Mouse (Mus musculus) v-Abl transformed pro-B cells (cell line): ENCODE results near the gene Tpm1.

ENCODE experiments used
- in situ Hi-C, 2 experiments: fragments of 400-800 bp; cut with MboI; formaldehyde crosslinking; loops; one replicate each; pipeline ENCODE4 v1.15.1; 2025; ENCODE audit not compliant: unreplicated experiment in 2 of 2

The Tpm1 gene

DNA sequence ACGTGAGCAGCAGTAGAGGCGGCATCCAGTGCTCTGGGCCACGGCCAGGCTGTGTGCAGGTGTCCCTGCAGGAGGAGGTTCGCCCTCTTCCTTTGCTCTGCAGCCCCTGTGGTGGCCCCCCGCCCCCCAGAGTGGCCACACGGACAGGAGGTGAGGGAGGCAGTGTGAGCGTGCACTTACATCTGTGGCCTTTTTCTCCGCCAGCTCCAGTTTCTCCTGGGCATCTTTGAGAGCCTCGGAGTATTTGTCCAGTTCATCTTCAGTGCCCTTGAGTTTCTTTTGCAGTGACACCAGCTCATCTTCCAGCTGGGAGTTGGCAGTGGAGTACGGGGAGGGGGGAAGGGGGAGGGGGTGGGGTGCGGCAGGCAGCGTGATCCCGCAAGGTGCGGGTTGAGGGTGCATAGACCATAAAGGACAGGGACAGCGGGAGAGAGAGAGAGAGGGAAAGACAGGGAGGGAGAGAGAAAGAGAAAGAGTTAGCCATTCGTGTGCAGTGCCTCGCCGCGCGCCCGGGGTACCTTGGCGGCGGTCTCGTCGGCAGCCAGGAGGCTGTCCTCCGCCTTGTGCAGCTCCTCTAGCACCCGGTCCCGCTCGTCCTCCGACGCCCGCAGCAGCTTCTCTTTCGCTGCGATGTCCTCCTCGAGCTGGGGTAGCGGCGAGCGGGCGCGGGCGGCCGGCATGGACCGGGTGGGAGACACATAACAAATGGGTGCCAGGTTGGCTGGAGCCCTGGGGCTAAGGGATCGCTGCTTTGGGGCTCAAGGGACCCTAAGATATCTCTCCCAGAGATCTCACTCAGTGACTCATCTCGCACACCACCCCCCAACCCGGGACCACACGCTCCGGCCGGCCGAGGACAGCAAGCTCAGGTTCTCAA is 1.4 kb downstream of the Tpm1 start:
- in situ Hi-C loops = loop anchor here in 1 of 2 experiments (5.0 kb wide), 1 partner anchor 749 kb away; no protein-coding TSS in a partner anchor

DNA sequence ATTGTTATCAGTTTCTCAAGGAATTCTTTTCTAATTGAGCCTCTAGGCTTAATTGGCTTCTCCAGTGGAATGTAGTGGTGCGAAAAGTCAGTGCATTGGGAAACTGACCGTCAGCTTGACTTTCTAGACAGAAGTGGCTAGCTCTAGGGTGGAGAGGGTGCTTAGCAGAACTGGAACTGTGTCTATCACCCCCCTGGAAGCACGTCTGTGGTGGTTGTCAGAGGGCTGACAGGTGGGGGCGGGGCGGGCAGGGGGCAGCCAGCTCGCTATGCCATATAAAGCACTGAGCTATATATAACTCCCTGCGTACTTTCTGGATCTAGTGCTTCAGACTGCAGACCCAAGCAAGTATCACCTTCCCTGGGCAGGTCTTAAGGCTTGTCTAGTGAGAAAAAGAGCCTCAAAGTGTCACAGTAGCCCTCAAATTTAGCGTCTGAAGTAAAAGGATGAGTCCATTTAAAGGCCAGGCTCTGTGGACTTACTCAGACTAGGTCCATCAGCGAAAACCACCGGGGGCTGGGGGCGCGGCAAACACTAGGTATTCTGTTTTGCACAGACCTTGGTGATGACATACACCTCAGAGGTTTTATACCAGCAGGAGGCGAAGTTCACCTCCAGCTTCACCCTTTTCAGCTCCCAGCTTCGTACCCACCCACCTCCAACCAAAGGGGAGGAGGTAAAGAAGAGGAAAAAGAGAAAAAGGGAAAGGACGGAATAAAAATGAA is 2.2 kb downstream of the Tpm1 start:
- in situ Hi-C loops = loop anchor here in 1 of 2 experiments (5.0 kb wide), 1 partner anchor 750 kb away; no protein-coding TSS in a partner anchor

DNA sequence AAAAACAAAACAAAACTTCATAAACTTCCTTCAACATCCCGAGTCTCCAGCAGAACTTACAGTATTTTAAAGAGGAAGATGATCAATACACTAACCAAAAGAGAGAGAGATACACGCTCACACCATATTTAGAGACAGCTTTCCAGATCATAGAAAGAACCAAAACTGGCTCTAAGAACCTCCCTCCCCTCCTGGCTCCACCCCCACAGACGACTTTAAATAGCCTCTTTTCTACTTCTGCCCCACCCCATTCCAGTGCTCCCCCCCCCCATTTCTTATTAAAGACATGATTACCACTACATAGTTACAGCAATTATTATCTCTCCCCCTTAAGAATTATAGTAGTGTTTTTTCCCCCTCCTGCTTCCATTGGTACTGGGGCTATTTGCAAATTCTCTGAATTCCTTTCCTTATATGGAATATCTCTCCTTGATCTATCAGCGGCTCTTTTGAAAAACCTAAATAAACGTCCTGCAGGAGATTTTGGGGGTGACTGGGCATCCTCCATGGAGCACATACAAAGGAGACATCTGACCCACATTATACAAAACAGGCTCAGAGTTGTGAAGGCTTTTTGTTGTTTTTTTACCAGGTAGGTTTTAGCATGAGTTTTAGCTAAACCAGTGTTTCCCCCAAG is 3.1 kb downstream of the Tpm1 start:
- in situ Hi-C loops = loop anchor here in 1 of 2 experiments (5.0 kb wide), 1 partner anchor 751 kb away; no protein-coding TSS in a partner anchor

DNA sequence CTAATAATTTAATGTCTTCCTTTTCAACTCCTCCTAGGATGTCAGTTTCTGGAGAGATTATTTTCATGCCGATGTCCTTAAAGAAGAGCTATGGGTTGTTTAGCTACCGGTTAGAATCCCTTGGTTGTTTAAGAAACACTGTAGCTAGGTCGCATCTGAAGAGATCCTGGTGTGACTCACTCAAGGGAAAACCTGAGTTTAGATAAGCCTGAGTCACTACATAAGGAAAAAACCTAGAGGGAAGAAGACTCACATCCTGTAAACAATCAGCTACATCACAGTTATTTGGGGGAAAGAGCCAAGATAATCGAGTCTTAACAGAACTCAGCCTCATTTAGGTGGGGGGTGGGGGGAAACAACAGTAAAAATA is 3.9 kb downstream of the Tpm1 start:
- in situ Hi-C loops = loop anchor here in 1 of 2 experiments (5.0 kb wide), 1 partner anchor 752 kb away; no protein-coding TSS in a partner anchor

DNA sequence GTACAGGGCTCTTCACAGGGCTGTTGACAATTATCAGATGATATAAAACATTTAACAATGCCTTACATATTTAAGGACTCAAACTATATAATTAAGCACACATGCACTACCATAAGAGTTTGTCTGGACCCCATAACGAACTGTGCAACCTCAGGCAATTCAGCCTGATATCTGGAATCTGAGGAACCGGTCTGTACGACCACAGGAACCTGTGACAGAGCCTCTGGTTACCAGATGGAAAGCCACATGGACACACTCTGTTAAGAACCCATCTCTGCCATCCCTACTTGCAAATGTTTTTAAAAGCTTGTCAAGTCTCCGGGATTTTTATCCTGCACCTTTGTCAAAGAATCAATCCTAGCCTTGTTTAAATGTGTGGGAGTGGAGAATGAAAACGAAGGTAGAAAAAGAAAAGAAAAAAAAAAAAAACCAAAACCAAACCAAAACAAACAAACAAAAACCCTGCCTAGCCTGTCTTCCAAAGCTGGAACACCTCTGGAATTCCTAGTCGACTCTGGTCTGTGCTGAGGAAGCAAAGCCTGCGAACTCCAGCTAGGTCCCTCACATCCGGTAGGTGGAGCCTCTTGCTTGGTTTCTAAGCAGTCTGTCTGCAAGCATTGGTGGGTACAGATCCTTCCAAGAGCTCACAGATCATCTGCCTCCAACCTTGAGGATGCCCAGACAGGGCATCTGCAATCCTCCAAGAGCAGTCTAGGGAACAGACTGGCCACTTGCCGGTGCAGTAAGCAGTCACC is 4.5 kb downstream of the Tpm1 start:
- in situ Hi-C loops = loop anchor here (5.0 kb wide), 2 partner anchors 42 to 753 kb away; no protein-coding TSS in a partner anchor

DNA sequence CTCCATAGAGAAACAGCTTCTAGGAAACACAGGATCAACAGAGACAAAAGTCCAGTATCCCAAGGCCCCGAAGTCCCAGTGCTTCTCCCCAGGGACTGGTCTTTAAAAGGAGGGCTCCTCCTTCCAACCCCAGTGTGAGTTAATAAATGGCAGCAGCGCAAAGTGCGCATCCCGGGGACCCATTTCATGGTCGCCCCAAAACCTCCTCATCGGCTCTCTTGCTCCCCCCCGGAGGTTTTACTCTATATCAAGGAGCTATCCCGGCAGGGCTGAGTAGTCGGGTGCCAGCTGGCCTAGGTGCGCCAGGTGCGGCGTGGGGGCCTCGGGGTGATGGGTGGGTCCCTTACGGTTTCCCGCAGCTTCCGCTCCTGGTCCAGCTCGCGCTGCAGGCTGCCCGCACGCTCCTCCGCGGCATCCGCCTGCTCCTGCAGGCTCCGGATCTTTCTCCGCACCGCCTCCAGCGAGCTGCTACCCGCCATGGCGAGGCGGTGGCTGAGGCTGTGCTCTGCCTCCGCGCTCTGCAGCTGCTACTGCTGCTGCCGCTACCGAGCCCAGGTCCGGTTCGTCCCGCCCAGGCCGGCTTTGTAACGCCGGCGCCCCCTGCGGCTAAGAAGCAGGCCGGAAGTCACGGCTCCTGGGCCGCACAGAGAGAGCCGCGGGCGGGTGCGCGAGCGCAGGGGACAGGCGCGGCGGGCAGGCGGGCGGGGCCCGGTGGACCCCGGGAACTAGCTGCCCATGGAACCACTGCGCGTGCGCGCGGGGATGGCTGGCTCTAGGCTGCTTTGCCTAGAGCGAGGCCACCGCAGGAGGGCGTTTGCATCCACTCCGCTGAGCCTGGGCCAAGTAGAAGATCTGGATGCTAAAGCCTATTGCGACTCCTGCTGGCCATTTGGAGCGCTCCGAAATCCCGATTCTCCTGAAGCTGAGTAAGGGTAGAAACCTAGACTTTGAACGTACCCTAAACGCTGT is 5.7 kb downstream of the Tpm1 start:
- in situ Hi-C loops = loop anchor here (5.0 kb wide), 1 partner anchor 41 kb away; no protein-coding TSS in a partner anchor

DNA sequence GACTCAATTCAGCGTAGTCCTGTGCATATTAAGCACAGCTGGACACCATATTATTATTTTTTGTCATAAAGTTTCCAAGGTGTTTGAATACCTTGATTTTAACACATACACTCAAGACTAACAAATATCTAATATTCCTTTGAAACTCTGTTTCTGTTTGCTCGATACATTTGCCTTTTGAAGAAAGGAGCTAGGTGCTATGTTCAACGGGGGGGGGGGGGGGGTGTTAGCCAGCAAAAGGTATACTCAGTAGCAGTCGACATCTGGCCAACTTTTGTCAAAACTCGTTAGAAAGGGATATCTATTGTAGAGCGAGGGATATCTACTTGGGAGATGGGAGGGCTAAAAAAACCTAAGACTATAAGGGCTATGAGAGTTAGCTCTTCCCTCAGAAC is 6.4 kb downstream of the Tpm1 start:
- in situ Hi-C loops = loop anchor here (5.0 kb wide), 1 partner anchor 41 kb away; no protein-coding TSS in a partner anchor

DNA sequence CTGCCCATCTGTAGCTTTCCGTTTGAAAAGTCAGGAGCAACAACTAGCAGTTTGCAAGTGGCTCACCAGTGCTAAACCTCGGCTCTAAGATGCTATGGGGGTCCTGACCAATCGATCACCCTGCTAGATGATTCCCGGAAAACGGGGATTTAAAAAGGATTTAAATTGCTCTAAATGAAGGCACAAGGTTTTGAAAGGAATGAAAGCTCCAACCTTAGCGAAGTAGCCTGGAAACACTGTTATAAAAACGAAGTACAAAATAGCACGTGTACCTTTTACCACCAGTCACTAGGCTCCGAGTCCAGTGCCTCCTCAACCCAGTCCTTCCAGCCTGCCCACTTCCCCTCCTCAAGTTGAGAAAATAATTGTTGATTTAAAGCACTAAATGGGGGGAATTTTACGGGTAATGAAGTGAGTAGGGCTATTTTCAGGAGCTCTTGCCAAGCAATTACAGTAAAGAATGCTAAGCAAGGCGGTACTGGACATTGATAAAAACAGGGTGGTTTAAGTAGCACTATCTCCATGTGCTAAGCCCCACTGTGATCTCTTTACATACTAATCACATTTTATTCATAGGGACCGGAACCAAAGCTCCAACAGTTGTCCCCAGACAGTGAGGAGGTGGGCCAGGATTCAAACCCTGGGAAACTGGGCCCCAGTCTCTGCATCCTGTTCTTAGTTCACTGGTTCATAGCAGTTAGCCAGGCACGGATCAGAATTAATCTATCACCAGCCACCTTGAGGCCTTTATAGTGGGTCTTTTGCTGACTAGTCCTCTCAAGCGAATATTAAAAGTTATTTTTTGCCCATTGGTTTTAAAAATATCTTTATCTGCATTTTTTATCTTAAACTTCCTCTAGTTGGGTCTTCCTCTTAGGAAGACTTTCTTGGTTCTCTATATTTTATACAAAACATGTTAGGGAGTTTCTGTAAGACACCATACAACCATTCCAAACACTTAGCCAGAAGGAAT is 7.1 kb downstream of the Tpm1 start:
- in situ Hi-C loops = loop anchor here (5.0 kb wide), 1 partner anchor 40 kb away; no protein-coding TSS in a partner anchor

DNA sequence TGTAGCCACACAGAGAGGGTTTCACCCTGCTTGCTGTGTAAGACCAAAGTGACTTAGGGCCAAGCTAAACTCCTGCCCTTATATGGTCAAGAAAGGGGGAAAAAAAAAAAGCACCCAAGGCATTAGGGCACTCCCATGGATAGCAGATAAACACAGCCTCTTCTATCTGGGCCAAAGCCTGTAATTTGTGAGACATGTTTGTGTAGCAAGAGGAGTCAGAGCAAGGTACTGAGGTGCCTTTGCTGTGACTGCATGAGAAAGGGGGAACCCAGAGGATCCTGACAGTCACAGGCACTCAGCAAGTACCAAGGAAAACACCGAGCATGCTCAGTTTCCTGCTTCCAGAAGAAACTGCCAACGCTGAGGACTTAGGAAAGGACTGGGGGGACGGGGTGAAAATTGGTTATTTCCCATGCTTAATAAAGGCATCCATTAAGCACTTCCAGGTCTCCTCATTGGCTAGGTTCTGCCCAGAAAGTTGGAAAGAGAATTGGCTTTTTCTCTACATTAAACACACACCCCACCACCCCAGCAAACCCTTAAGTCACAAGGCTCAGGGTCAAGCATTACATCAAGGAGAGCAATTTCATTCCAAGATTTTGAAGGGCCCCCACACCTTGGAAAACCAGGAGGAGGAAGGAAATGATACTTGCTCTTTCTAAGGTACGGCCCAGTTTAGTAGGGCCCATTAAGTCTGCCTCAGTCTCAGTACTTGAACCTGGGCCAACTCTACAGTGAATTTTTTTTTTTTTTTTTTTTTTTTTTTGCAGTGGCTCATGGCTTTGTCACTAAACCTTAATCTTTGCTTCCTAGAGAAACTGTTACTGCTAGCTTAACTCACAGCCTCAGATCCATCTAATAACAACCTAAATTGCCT is 8.0 kb downstream of the Tpm1 start:
- in situ Hi-C loops = loop anchor here (5.0 kb wide), 1 partner anchor 39 kb away; no protein-coding TSS in a partner anchor

DNA sequence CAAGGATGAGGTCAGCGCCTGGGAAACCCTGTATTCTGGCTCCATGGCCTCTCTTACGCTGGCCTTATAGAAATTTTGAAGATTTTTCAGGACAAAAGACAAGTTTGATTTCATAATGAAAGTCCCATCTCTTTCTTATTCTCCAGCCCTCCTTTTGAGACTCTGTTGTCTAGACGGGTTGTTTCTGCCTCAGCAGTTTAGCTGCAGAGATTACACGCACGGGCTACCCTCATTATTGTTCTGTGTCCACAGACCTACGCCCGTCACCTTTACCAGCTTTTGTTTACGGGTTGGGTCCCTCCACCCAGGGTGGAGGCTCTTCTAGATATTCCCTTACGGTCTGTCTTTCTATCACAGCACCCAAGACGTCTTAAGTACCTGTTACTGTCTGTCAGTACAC is 9.3 kb downstream of the Tpm1 start:
- in situ Hi-C loops = loop anchor here (5.0 kb wide), 1 partner anchor 38 kb away; no protein-coding TSS in a partner anchor

DNA sequence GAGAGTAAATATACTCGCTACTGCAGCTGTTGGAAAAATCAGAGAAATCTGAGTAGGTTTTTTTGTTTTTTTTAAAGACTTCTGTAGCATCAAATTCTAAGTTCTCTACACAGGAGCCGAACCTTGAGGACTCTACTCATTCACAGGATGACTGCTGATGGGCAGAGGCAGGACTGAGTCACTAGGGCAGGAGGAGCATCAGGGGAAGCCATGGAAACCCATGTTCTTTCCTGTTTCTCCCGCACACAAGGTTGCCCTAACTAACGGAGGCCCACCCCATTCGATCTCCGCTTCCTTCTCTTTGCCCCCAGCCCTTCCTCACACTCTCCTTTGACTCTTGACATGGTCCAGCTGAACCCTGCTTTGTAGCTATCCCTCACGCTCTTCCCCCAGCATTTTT is 10.5 kb downstream of the Tpm1 start:
- in situ Hi-C loops = no loop called here

DNA sequence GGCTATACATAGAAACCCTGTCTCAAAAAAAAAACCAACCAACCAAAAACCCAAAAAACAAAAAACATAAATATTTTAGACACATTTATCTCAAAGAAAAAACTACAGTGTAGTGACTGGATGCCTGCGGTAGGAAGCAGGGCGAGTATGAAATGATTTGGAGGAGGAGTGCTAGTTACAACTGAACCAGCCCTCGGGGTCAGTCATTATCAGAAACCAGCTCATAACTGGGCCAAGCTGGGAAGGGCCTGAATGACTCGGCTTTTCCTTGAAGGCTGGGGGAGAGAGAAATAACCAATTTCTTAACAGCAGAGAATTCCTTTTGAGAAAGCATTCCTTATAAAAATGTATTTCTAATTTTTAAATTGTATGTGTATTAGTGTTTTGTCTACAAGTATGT is 11.5 kb downstream of the Tpm1 start:
- in situ Hi-C loops = no loop called here

DNA sequence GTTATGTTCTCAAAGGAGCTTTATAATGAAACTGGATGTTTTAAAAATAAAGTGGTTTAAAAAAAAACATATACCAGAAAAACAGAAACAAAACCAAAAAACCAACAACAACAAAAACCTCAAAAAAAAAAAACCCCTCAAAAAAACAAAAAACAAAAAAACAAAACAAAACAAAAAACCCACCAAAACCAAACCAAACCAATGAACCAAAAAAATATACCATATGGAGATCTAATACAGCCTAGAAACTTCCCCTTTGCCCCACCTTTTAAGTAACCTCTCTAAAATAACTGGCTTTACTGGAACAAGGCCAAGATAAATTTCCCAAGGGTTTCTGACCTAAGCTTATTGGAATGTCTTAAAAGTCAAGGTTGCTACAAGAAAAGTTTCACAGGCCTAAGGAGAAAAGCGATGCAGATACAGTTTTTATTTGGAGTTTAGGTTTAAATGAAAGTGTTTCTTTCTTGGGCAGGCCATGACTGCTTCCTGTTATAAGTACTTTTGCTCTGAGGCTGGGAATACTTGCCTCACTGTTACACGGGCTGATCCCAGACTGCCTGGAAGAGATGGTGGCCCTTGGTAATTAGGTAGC is 12.6 kb downstream of the Tpm1 start:
- in situ Hi-C loops = no loop called here

DNA sequence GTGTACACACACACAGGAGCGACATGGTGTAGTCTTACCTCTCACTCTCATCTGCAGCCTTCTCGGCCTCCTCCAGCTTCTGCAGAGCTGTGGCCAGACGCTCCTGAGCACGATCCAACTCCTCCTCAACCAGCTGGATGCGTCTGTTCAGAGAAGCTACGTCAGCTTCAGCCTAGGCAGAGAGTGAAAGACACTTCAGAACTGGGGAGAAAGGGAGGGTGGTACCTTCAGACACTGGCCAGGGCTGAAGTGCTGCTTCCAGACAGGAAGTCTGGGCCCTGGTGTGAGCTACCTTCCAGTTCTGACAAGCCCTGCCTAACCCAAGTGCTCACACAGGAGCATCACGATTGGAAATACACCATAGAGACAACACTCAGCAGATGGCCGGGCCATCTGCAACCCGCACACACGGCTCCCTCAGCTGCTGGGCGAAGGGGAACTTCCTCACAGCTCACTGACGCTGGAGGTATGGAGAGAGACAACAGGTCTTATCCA is 13.2 kb downstream of the Tpm1 start:
- in situ Hi-C loops = no loop called here

DNA sequence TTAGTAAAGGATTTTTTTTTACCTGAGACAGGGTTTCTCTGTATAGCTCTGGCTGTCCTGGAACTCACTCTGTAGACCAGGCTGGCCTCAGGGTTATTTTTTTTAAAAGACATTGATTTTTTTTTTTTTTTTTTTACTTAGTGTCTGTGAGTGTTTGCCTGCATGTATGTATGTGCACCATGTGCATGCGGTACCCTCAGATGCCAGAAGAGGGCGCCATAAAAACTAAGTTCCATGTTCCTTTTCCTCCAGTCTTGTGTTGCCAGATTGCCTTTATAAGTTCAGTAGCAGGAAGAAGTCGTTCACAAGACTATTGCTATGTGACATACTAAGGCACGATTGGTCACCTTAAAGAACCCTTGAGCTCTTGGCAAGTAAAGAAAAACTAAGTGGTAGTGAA is 14.5 kb downstream of the Tpm1 start:
- in situ Hi-C loops = no loop called here

DNA sequence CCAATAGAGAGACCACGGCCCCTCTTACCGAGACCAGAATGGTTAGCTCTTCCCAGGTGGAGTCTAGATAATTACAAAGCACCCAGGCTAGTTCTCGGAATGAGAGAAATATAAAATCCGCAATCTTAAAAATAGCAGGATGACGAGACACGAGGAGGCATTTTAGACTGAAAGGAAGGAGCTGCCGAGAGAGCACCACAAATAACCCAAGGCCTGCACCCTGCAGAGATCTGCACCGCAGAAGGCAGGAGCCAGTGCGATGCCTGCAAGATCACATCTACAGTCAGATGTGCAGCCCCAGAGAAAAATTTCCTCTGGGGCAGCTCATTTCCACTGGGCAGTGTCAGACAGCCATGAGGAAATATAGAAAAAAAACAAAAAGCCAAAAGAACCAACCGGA is 16.2 kb downstream of the Tpm1 start:
- in situ Hi-C loops = no loop called here
